Mouse (Mus musculus): ENCODE results near the gene Mfsd5.

DNA sequence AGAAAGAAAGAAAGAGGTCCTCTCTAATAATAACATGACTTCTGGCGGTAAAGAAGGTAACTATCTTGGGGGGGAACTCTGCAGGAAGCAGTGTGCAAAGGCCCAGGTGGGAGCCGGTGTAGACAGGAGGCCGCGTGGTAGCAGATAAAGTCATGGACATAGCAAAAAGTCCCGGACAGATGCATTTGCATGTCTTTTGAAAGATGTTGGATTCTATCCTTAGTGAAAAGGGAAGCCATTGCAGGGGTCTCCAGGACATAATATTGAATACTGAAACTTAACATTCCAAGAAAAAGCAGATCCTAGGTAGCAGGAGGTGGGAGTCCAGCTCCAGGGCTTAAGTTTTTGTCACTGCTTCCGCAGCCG, 545 bp upstream of the Mfsd5 start:
- TF ChIP-seq CTCF (IDR thresholded peaks at IDR 0.05): no peak
- TF ChIP-seq EP300 (IDR thresholded peaks at IDR 0.05): no peak
